Mouse (Mus musculus) cortical plate, adult 2 months (tissue): Measurements from ENCODE around the gene Dnajb12.

ENCODE experiments used
- CTCF ChIP-seq: fragments of 200-500 bp; IDR thresholded peaks from 2 replicates; pipeline ENCODE4 v1.5.1; 2011; ENCODE audit warnings: mild to moderate bottlenecking, control low read depth, low read length; ENCODE audit not compliant: insufficient read depth; ENCODE audit errors: extremely low read depth
- POLR2A ChIP-seq: fragments of 200-500 bp; IDR thresholded peaks from 2 replicates; pipeline ENCODE4 v1.6.1; 2011; ENCODE audit warnings: mild to moderate bottlenecking, low read length, control low read depth; ENCODE audit not compliant: insufficient read depth; ENCODE audit errors: extremely low read depth

GRCm38 (mm10) chr10:59861201-59861600 lies 18.2 kb upstream of the Dnajb12 start:
- TF ChIP-seq POLR2A: no peak
- no peak for TF ChIP-seq CTCF
